Mouse (Mus musculus): ENCODE results near the gene Bcl2a1c.
"Not testable (repeated sequence)": the region's sequence is repeated elsewhere in the genome, so short reads cannot be mapped to it uniquely, and the experiment has no call there.

Bcl2a1c gene

DNA sequence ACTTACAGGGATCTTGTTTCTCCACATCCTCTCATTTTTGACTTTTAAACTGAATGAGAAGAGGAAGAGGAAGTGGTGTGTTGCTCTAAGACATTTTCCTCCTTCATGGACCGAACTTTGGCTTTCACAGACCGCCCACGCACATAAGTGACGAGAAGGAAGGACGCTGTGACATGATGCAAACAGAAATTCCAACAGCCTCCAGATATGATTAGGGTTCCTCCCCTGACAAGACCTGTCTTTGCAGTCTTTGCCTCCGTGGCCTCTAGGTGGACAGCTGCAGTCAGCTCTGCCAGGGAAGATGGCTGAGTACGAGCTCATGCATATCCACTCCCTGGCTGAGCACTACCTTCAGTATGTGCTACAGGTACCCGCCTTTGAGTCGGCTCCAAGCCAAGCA lies at the start of gene Bcl2a1c:
Gene Bcl2a1c, plus strand, starts transcription at position 281 of the 400 bp plus-strand sequence.
- not testable (repeated sequence) for DNase-seq (ENCODE audit: inconsistent ontology term)

DNA sequence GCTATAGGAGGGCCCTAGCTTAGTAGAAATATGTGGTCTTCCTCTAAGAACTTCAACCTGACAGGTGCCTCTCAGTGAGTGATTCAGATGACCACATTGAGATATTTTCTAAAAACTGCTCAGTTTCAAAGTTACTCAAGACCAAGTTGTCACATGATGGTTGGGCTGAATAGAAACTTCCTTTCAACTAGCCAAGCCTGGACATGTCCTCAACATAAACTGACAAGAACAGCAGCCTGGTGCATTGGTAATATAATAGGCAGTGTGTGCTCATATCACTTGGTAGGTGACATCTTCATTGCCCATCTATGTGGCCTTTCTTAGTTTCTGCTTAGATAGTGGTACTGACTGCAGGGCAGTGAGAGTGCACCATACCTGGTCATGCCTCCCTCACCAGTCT lies 24.0 kb upstream of the Bcl2a1c start:
- not testable (repeated sequence) for DNase-seq (ENCODE audit: inconsistent ontology term)

DNA sequence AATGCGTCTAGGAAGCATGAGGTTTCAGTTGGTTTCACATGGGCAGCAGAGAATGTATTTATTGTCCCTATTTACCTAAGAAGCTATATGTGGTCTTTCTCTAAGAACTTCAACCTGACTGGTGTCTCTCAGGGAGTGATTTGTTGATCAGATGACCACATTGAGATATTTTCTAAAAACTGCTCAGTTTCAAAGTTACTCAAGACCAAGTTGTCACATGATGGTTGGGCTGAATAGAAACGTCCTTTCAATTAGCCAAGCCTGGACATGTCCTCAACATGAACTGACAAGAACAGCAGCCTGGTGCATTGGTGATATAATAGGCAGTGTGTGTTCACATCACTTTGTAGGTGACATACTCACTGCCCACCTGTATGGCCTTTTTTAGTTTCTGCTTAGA lies 18.2 kb upstream of the Bcl2a1c start:
- not testable (repeated sequence) for DNase-seq (ENCODE audit: inconsistent ontology term)

DNA sequence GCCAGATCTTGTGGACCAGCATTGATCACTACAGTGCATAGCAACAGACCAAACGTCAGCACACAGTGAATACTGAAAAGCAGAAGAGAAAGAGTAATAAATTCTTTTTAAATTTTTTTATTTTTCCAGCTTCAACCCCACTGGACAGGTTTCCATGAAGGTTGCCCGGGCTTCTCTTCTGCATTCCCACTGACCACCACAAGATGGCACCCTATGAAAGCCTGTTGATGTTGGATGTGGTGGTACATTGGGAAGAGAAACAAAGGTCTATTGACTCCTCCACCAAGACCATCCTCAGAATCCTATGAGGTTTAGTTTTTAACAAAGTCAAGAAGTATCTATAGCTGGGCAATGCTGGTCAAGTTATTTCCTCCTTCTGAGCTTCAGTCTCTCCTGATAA lies 11.9 kb upstream of the Bcl2a1c start:
- peak; percentile 67 for DNase-seq (ENCODE audit: inconsistent ontology term)

DNA sequence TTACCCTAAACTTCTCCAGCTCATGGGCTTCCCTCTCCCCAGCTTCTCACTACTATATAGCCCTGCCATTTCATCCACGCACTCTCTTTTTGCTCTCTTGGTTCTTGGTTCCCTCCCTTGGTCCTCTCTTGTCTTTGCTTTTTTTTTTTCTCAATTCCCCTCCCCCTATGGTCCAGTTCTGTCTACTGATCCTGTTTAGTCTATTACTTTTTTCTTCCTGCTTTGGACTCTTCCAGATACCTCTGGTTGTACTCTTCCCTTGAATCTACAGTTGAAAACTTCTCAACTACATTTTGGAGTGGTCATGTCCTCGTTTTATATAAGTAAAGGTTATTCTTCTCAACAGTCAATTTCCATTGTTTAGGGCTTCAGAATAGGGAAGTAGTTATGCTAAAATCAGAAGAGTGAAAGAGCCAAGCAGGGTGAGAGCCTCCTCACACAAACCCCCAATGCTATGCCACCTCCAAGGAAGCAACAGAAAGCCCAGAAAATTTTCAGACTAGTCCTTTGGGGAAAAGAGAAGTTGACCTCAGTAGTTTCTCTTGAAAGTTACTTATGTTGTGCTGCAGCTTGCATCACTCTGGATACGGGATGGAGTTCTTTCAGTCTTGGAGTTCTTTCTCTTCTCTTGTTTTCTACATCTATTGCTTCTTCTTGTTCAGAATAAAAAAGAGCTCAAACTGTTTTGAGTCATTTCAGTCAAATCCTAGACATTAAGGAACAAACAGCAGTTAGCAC lies 3.8 kb upstream of the Bcl2a1c start:
- no peak for DNase-seq (ENCODE audit: inconsistent ontology term)

DNA sequence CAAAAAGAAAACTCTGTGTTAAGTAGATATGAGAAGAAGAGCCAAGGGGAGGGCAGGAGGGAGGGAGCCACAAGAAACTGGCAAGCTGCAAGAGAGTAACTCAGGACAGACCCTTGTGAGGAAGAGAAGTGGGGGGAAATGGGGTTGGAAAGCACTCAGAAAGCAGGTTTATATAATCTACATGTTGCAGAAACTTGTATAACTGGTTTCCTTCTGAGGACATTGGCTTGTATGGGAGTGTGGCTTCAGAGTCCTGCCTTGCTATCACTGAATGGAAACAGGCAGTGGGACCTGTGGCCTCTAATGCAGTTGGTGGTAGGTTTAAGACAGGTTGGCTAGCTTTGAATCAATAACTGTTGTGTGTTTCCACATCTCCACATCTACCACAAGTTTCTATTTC lies 1.6 kb upstream of the Bcl2a1c start:
- not testable (repeated sequence) for DNase-seq (ENCODE audit: inconsistent ontology term)

DNA sequence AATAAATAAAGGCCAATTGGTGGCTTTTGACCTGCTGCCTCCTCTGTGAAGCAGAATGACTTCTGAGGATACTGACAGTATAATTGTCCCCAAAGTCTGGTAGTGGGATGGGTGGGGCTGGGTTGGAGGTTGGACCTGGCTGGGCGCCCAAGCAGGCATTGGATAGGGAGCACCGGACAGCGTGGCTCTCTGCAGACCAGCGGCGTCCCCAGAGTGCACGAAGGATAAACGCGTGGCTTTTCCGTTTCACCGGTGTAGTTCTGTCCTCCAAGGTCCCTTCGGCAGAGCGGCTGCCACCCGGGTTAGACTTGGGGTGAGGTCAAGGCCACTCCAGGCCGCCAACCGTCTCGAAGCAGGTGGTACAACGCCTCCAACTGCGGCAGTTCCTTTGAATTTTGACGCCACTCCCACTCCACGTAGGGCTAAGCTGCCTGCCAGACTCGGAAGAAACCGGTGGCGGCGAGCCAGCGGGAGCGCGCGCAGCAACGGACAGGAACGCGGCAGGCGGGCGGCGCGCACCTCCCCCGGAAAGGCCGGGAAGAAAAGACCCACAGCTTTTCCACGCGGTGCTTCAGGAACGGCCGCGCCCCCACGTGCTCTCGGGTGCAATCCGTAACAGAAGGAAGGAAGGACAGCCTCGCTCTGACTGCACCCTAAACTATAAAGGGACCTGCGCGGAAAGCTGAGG lies 38.0 kb downstream of the Bcl2a1c start:
- peak; percentile 93 for DNase-seq (ENCODE audit: inconsistent ontology term)

DNA sequence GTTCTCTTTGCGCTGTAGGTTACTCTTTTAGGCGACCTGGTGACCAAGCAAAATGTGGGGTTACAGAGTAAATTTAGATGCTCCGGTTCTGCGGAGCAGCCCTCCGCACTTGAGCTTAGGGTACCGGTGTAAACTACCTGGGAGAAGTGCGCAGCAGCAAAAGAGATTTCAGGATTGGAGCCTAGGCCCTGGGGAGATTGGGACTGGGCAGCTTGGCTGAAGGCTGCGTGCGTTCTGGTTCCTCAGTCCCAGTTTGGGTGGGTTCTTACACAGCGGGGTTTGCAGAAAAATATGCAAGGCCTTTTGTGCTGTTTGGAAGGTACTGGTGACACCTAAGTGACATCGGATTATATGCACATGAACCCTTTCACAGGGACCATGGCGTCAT lies 38.5 kb downstream of the Bcl2a1c start:
- no peak for DNase-seq (ENCODE audit: inconsistent ontology term)

DNA sequence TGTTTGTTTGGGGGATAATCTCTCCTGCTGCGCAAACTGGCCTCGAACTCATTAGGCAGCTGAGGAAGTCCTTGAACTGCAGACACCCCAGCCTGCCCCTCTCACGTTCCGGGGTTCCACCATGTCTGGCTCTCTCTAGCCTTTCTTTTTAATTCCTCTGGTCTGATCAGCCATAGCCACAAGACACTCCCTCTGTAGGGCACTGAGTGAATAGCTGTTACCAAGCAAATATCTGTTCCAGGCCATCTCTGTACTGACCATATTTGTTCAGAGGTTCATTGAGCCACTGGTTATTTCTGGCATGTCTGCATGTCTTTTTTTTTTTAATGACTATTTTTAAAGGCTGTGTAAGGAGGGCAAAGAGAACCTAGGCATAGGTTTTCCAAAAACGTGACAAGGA lies 39.5 kb downstream of the Bcl2a1c start:
- not testable (repeated sequence) for DNase-seq (ENCODE audit: inconsistent ontology term)

DNA sequence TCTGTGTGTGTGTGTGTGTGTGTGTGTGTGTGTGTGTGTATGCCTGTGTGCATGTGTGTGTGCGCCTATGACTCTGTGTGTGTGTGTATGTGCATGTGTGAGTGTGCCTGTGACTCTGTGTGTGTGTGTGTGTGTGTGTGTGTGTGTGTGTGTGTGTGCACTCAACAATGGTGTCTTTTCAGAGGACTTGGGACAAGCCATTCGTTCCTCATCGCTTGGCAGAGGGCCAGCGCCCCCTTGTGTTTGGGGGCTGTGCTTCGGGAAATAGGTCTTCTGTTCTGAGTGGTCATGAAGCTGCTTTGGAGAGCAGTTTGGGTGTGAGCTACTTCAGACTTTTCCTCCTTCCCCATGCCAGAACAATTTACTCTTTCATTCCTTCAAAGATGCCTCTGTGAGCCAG lies 41.8 kb downstream of the Bcl2a1c start:
- DNase-seq (ENCODE audit: inconsistent ontology term) = not testable (repeated sequence)

DNA sequence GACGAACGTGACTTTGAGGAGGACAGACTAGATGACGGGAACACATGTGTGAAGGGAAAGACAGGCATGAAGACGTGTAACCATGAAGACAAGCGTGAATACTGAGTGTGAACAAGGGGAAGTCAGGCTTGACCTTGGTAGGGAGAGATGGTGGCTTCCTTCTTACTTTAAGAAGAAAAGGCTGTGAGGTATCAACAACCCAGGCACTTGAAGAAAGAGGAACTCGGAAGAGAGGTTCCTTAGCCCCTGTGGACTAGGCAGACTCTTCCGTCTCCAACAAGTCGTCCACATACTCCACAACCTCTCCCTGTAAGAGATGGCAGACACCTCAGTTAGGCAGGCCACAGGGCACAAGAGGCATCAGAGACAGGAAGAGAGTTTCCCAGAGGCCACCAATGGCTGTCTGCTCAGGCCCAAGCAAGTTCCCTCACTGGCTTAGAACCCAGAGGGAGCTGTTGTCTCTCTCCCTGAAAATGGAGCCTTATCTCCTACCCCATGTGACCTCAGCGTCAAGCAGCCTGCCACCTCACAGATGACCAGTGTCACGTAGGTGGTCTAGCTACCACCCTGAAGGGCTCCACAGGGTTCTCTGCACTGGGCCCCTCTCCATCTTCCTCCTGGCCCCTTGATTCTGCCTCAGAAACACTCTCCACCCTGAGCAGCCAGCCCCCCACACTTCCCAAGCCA lies 45.5 kb downstream of the Bcl2a1c start:
- DNase-seq (ENCODE audit: inconsistent ontology term) = no peak

DNA sequence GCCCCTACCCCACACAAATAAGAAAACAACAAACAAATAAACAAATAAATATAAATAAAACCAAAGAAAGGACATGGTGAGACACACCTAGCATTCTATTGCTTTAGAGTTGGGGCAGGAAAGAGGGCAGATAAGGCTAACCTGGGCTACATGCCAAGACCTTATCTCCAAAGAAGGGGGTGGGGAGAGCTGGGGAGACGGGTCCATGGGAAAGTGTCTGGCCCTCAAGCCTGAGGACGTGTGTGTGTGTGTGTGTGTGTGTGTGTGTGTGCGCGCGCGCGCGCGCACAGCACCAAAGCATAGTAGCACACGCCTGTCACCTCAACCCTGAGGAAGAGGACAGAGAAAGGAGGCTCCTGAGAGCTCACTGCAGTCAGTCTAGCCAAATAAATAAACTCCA lies 47.2 kb downstream of the Bcl2a1c start:
- DNase-seq (ENCODE audit: inconsistent ontology term) = no peak

DNA sequence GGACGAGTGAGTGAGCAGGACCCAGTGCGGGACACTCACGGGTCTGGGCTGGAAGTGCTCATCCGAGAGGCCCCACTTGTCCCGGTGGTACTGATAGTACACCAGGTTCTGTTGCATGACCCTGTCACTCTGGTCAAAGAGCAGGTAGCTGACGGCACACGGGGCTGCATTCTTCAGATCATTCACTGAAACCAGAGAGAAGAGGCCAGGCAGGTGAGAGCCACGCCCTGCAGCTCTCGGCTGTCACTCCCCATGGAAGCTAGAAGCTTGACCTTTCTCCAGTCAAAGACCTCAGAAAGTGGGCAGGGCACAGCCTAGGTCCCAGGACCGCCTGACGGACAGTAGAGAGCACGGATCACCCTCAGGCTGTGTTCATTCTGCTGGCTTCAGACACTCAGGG lies 49.9 kb downstream of the Bcl2a1c start:
- DNase-seq (ENCODE audit: inconsistent ontology term) = no peak

Measured in Muller cell, postnatal 12 days (primary cell).